Mouse (Mus musculus) intestine, embryonic 14.5 days (tissue): ENCODE data around the gene Map3k5. TPM values are rescaled to one million over a fixed set of nuclear protein-coding genes. Genes with fewer than 3 reads are reported as not detected.

Experiments
- ATAC-seq: fragments of 200-750 bp; cut with Nextera tagmentation; replicated peaks from 2 replicates; pipeline ENCODE4 v1.8.0; 2017; ENCODE audit warnings: low read depth, moderate number of reproducible peaks, moderate TSS enrichment, moderate library complexity; ENCODE audit not compliant: low FRiP score, low TSS enrichment
- DNase-seq: peaks from one replicate; pipeline ENCODE4 v3.0.0-alpha.2; 2018; ENCODE audit warnings: low spot score
- H3K27ac ChIP-seq: fragments of 300-500 bp; sonication (generic); 2 replicates; pipeline ENCODE4 v1.5.1; 2014; ENCODE audit warnings: low read depth, mild to moderate bottlenecking, control low read depth
- H3K27me3 ChIP-seq: fragments of 300-500 bp; sonication (generic); replicated peaks from 2 replicates; pipeline ENCODE4 v1.6.1; 2014; ENCODE audit warnings: low read length, control low read depth; ENCODE audit not compliant: control insufficient read depth, insufficient read depth
- H3K36me3 ChIP-seq: fragments of 300-500 bp; sonication (generic); 2 replicates; pipeline ENCODE4 v1.6.1; 2014; ENCODE audit warnings: low read length, control low read depth; ENCODE audit not compliant: control insufficient read depth, insufficient read depth
- H3K4me1 ChIP-seq: fragments of 300-500 bp; sonication (generic); replicated peaks from 2 replicates; pipeline ENCODE4 v1.6.1; 2014; ENCODE audit warnings: low read length, control low read depth, mixed read lengths; ENCODE audit not compliant: control insufficient read depth, insufficient read depth
- H3K4me2 ChIP-seq: fragments of 300-500 bp; sonication (generic); 2 replicates; pipeline ENCODE4 v1.6.1; 2014; ENCODE audit warnings: low read length
- H3K4me3 ChIP-seq: fragments of 300-500 bp; sonication (generic); 2 replicates; pipeline ENCODE4 v1.5.1; 2014; ENCODE audit warnings: low read depth, low read length, control low read depth, mixed read lengths
- H3K9ac ChIP-seq: fragments of 300-500 bp; sonication (generic); 2 replicates; pipeline ENCODE4 v1.6.1; 2014; ENCODE audit warnings: mild to moderate bottlenecking, low read length
- H3K9me3 ChIP-seq: fragments of 300-500 bp; sonication (generic); 2 replicates; pipeline ENCODE4 v1.6.1; 2016; ENCODE audit warnings: low read length, control low read depth; ENCODE audit not compliant: control insufficient read depth
- WGBS: fragments of 180-500 bp; shearing (Covaris S2); extraction: QIAGEN DNeasy Blood & Tissue Kit; methylation state at CpG from one replicate; pipeline ENCODE4 v1.1.7; 2014; 5-methylcytosine and 5-hydroxymethylcytosine counted together
- polyA plus RNA-seq: library from polyadenylated mRNA; unstranded; fragments of >200 nt; fragmentation: Nextera tagmentation; extraction: Ambion mirVana; gene quantifications from 2 replicates; pipeline ENCODE4 v1.2.1, GENCODE M21; 2014

The Map3k5 gene
- polyA plus RNA-seq, 1 experiment from 2014 or later = 2.8 TPM

DNA sequence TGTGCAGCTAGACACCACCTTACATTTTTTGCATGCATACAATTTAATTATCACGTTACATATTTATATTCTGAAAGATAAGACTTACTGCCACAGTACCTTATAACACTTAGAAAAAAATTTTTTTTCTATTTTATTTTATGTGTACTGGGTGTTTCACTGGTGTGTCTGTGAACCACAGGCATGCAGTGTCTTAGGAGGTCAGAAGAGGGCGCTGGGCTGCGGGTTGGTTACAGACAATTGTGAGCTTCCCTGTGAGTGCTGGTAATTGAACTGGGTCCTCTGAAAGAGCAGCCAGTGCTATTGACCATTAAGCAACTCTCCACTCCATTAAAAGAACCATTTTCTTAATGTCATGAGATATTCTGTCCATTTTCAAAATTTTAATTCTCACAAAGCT is 43.3 kb downstream of the Map3k5 start:
- WGBS = 80% methylated on average over 3 of the region's 3 CpGs
- Histone ChIP-seq H3K4me3 (no peak overlapping the region), H3K27me3 (no peaks in the 10 kb centered on the region), H3K9ac (no peak overlapping the region), H3K36me3 (no peaks in the 10 kb centered on the region), H3K27ac (no peak overlapping the region), H3K4me1 (no peaks in the 10 kb centered on the region), H3K9me3 (no peaks in the 10 kb centered on the region), H3K4me2 (no peak overlapping the region)
- ATAC-seq (no peak), DNase-seq (no peak)

DNA sequence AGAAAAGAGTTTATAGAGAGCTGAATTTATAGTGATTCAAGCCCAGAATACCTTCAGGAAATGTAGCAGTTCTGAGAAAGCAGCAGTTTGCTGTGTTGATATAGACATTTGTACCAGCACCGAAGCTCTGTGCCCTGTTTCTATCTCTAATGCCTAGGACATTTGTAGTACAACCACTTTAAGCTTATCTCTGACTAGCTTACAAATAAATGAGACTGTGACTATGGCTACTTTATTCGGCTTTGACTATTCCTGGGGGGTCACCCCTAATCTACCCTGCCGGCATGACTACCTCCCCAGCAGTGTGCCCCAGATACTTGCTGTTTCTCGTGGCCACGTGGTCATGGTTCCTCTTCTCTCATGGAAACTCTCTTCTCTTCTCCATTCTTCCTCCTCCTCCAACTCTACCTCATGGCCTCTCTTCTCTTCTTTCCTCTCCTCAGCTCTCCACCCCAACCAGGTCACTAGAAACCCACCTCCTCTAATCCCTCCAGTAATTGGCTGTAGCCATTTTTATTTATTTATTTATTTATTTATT is 44.5 kb downstream of the Map3k5 start:
- no peak for ATAC-seq
- Histone ChIP-seq H3K27me3 (no peaks in the 10 kb centered on the region), H3K27ac (no peak overlapping the region), H3K9me3 (no peaks in the 10 kb centered on the region), H3K4me3 (no peak overlapping the region), H3K4me1 (no peaks in the 10 kb centered on the region), H3K36me3 (no peaks in the 10 kb centered on the region), H3K4me2 (no peak overlapping the region), H3K9ac (no peak overlapping the region)
- 95% methylated on average over 5 of the region's 5 CpGs for WGBS
- no peak for DNase-seq

DNA sequence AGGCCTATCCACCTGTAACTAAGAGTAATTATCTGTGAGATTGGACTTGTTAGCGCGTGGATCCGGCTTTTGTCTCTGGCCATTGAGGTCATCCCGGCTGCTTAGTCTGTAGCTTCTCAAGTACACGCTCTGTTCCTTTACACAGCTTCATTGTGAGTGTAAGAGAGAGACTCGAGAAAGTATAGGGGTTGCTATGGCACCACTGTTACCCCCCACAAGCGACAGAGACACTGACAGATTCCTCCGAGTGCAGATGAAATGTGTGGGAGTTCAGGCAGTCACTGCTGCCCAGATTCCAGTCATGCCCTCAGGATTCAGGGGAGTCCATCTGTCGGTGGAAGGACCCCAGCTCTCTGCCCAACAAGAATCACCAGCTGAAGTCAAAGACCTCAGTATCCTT is 53.5 kb downstream of the Map3k5 start:
- no peak for ATAC-seq
- Histone ChIP-seq H3K27me3 (no peaks in the 10 kb centered on the region), H3K4me3 (no peak overlapping the region), H3K9me3 (no peaks in the 10 kb centered on the region), H3K9ac (no peak overlapping the region), H3K4me2 (no peak overlapping the region), H3K36me3 (no peaks in the 10 kb centered on the region), H3K4me1 (no peaks in the 10 kb centered on the region), H3K27ac (no peak overlapping the region)
- DNase-seq = no peak
- WGBS = 82% methylated on average over 9 of the region's 9 CpGs

DNA sequence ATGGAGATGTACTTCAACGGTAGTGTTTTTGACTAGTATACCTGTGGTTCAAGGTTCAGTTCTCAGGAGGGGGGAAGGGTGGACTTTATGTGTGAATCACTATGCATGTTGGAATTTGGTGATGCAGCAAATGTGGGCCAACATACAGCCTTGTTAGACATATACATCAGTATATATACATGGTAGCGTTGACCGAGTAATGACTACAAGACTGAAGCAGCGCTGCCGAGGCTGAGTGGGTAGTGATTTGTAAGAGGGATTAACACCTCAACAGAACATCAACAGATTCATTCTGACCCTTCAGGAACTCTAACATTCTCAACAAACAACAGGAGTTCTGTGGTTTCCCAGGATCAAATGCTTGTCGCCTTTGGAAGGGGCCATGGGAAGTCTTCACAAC is 55.7 kb downstream of the Map3k5 start:
- H3K9ac ChIP-seq = no peak overlapping the region
- H3K27ac ChIP-seq = no peak overlapping the region
- H3K27me3 ChIP-seq = no peaks in the 10 kb centered on the region
- H3K4me1 ChIP-seq = no peaks in the 10 kb centered on the region
- ATAC-seq = no peak
- 91% methylated on average over 6 of the region's 6 CpGs for WGBS
- H3K36me3 ChIP-seq = no peaks in the 10 kb centered on the region
- no peaks in the 10 kb centered on the region for H3K9me3 ChIP-seq
- no peak for DNase-seq
- no peak overlapping the region for H3K4me3 ChIP-seq
- no peak overlapping the region for H3K4me2 ChIP-seq

DNA sequence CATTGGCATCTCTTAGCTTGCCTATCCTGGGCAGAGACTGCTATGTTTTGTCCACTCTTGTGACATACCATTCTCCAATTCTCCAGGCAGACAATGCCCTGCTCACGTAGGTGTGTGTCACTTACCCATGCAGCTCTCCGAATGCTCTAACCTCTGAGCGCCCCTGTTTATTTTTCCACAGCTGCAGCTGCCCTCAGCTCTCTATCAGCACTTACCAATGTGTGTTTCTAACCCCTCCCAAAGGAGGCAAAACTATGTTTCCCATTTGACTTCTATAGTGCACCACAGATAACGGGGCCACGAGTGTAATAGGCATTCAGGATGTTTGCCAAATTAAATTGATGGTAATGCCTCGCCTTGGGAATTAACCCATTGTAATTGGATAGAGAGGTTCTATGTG is 56.4 kb downstream of the Map3k5 start:
- Histone ChIP-seq H3K36me3 (no peaks in the 10 kb centered on the region), H3K9me3 (no peaks in the 10 kb centered on the region), H3K27me3 (no peaks in the 10 kb centered on the region), H3K9ac (no peak overlapping the region), H3K4me1 (no peaks in the 10 kb centered on the region), H3K4me3 (no peak overlapping the region), H3K27ac (no peak overlapping the region), H3K4me2 (no peak overlapping the region)
- 74% methylated on average over 6 of the region's 6 CpGs for WGBS
- no peak for DNase-seq
- no peak for ATAC-seq

DNA sequence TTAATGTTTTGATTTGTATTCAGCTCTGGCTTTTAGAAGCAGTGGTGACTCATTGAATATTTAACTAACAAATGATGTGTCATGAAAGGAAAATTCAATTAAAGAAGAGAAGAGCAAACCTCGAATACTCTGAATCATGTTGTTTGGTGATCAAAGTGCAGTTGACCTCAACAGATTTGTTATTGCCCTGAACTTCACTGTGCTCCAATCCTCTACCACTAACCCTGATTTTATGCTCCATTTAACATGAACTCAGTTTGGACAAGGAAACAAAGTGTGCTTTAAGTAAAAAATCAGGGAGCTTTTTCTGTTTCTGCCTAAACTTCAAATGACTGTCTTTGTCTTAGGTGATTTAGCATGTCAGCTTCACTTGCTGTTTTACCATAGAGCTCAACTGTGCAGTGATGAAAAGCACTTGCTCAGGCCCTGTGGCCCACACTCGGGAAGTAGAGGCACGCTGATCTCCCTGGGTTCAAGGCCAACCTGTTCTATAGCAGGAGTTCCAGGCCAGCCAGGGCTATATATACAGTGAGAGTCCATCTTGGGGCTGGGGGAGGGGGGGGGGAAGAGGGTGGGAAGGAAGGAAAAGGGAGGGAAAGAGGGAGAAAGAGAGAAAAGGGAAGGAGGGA is 57.1 kb downstream of the Map3k5 start:
- Histone ChIP-seq H3K27ac (no peak overlapping the region), H3K36me3 (no peaks in the 10 kb centered on the region), H3K9me3 (no peaks in the 10 kb centered on the region), H3K4me1 (no peaks in the 10 kb centered on the region), H3K9ac (no peak overlapping the region), H3K4me2 (no peak overlapping the region), H3K4me3 (no peak overlapping the region), H3K27me3 (no peaks in the 10 kb centered on the region)
- DNase-seq (no peak), ATAC-seq (no peak)
- WGBS = 58% methylated on average over 3 of the region's 3 CpGs

DNA sequence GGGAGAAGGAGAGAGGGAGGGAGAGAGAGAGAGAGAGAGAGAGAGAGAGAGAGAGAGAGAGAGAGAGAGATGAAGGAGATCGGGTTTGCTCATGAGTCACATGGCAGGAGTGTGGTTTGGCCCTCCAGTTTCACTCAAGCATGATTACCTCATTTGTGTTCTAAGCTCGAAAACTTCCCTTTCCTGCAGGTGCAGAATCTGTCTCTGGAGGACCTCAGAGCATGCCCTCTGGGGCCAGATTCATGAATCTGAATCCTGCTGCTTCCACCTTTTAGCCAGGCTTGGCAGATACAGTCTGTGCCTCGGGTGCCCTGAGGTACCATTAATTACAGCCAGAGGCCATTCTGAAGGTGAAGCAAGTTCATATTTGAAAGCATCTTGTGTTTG is 57.6 kb downstream of the Map3k5 start:
- DNase-seq = no peak
- H3K27ac ChIP-seq = no peak overlapping the region
- no peaks in the 10 kb centered on the region for H3K27me3 ChIP-seq

DNA sequence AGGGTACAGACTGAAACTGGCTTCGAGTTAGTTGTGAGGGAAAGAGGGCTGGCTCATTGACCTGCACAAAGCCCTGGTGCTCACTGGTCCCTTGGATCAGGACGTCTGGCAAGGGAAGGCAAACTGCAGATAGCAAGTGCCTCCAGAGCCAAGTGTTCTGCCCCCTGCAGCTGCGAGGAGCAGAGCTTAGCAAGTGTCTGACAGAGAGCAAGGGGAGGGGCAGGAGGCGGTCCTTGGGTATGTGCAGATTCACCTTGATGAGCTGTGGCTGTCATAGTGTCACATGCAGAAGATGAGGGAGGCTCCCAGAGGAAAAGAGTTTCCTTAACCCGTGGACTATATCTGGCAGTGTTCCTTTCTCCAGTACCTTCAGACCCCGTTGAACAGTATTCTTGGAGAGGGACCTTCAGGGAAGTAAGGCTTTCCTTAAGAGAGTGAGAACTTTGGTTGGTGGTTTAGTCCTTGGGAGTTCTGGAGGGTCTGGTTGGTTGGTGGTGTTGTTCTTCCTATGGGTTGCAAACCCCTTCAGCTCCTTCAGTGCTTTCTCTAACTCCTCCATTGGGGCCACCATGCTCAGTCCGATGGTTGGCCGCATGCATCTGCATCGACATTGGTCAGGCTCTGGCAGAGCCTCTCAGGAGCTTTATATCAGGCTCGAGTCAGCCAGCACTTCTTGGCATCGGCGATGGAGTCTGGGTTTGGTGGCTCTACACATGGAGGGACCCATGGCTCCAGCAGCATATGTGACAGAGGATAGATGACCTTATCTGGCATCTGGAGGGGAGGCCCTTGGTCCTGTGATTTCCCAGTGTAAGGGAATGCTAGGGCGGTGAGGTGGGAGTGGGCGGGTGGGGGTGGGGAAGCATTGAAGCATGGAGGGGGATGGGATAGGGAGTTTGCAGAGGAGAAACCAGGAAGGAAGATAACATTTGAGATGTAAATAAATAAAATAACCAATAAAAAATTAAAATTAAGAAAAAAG is 60.5 kb downstream of the Map3k5 start:
- WGBS = 64% methylated on average over 14 of the region's 14 CpGs

More for the DNA sequence above, 57.6 kb downstream of the Map3k5 start:
- WGBS = 40% methylated on average over 3 of the region's 3 CpGs
- Histone ChIP-seq H3K9me3 (no peaks in the 10 kb centered on the region), H3K4me3 (no peak overlapping the region), H3K4me2 (no peak overlapping the region), H3K4me1 (no peaks in the 10 kb centered on the region), H3K9ac (no peak overlapping the region), H3K36me3 (no peaks in the 10 kb centered on the region)
- no peak for ATAC-seq

More for the DNA sequence above, 60.5 kb downstream of the Map3k5 start:
- no peaks in the 10 kb centered on the region for H3K27me3 ChIP-seq
- no peaks in the 10 kb centered on the region for H3K9me3 ChIP-seq
- H3K4me3 ChIP-seq = no peak overlapping the region
- no peak overlapping the region for H3K9ac ChIP-seq
- no peaks in the 10 kb centered on the region for H3K4me1 ChIP-seq
- no peak for DNase-seq
- H3K36me3 ChIP-seq = no peaks in the 10 kb centered on the region
- ATAC-seq = no peak
- H3K4me2 ChIP-seq = no peak overlapping the region
- H3K27ac ChIP-seq = no peak overlapping the region
